Mouse (Mus musculus): ENCODE measurements around the gene Eral1.
"Not testable (repeated sequence)": the region's sequence is repeated elsewhere in the genome, so short reads cannot be mapped to it uniquely, and the experiment has no call there.

Eral1 gene

GRCm38 (mm10) chr11:78087756-78088281, 7.6 kb upstream of the Eral1 start:
- DNase-seq (ENCODE audit: low read depth) = no peak

- no peak for DNase-seq (ENCODE audit: low read depth)
These were observed 6.8 kb upstream of the Eral1 start for GRCm38 (mm10) chr11:78086925-78087479.

- no peak for DNase-seq (ENCODE audit: low read depth)
These were observed 3.4 kb upstream of the Eral1 start for GRCm38 (mm10) chr11:78083595-78083994.

GRCm38 (mm10) chr11:78074666-78075065, 5.5 kb downstream of the Eral1 start:
- no peak for DNase-seq (ENCODE audit: low read depth)

- no peak for DNase-seq (ENCODE audit: low read depth)
These were observed 5.9 kb downstream of the Eral1 start for GRCm38 (mm10) chr11:78074277-78074652.

GRCm38 (mm10) chr11:78073577-78074276, 6.5 kb downstream of the Eral1 start:
- no peak for DNase-seq (ENCODE audit: low read depth)

GRCm38 (mm10) chr11:78072425-78073130, 7.6 kb downstream of the Eral1 start:
- DNase-seq (ENCODE audit: low read depth) = no peak

GRCm38 (mm10) chr11:78071938-78072337, 8.2 kb downstream of the Eral1 start:
- no peak for DNase-seq (ENCODE audit: low read depth)

- no peak for DNase-seq (ENCODE audit: low read depth)
These were observed 10.5 kb downstream of the Eral1 start for GRCm38 (mm10) chr11:78069646-78070045.

GRCm38 (mm10) chr11:78069130-78069529, 11.1 kb downstream of the Eral1 start:
- DNase-seq (ENCODE audit: low read depth) = no peak

GRCm38 (mm10) chr11:78067566-78067965, 12.6 kb downstream of the Eral1 start:
- DNase-seq (ENCODE audit: low read depth) = no peak

- DNase-seq (ENCODE audit: low read depth) = no peak
These were observed 13.5 kb downstream of the Eral1 start for GRCm38 (mm10) chr11:78066641-78067040.

- no peak for DNase-seq (ENCODE audit: low read depth)
These were observed 14.3 kb downstream of the Eral1 start for GRCm38 (mm10) chr11:78065906-78066305.

GRCm38 (mm10) chr11:78062563-78062962, 17.6 kb downstream of the Eral1 start:
- no peak for DNase-seq (ENCODE audit: low read depth)

- peak; percentile 83 for DNase-seq (ENCODE audit: low read depth)
These were observed 20.1 kb downstream of the Eral1 start for GRCm38 (mm10) chr11:78059833-78060757.

- DNase-seq (ENCODE audit: low read depth) = no peak
These were observed 23.2 kb downstream of the Eral1 start for GRCm38 (mm10) chr11:78056946-78057345.

- DNase-seq (ENCODE audit: low read depth) = no peak
These were observed 27.1 kb downstream of the Eral1 start for GRCm38 (mm10) chr11:78053078-78053477.

GRCm38 (mm10) chr11:78048637-78049036, 31.5 kb downstream of the Eral1 start:
- not testable (repeated sequence) for DNase-seq (ENCODE audit: low read depth)

- DNase-seq (ENCODE audit: low read depth) = peak; percentile 29
These were observed 35.4 kb downstream of the Eral1 start for GRCm38 (mm10) chr11:78044758-78045251.

- not testable (repeated sequence) for DNase-seq (ENCODE audit: low read depth)
These were observed 37.8 kb downstream of the Eral1 start for GRCm38 (mm10) chr11:78042290-78042870.

GRCm38 (mm10) chr11:78040878-78041277, 39.3 kb downstream of the Eral1 start:
- DNase-seq (ENCODE audit: low read depth) = no peak
